Mouse (Mus musculus): ENCODE results near the gene Xrcc3. TPM values are rescaled to one million over a fixed set of nuclear protein-coding genes. Genes with fewer than 3 reads are reported as not detected.

Xrcc3 gene
- total RNA-seq, 2 experiments from 2014 or later: 1.9 to 2.2 TPM

DNA sequence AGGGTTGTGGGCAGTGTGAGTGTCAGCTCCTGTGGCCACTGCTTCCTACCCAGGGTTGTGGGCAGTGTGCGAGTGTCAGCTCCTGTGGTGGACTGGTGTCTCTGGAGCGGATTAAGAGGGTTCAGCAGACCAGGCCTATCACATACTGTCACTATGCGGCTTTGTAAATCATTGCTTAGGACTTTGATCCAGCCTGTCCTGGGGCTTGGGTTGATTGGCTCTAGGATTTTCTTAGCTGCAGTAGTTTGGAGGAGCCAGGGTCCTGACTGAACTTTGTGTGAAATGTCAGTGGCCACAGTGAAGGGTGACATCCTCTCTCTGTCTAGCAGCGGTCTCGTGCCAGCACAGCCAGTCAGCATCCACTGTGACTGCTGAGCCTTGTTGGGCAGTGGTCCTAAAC, 23.6 kb downstream of the Xrcc3 start:
- DNase-seq (ENCODE audit: low spot score): no peak
- intact Hi-C loops (cut with DNase I): no loop called here

DNA sequence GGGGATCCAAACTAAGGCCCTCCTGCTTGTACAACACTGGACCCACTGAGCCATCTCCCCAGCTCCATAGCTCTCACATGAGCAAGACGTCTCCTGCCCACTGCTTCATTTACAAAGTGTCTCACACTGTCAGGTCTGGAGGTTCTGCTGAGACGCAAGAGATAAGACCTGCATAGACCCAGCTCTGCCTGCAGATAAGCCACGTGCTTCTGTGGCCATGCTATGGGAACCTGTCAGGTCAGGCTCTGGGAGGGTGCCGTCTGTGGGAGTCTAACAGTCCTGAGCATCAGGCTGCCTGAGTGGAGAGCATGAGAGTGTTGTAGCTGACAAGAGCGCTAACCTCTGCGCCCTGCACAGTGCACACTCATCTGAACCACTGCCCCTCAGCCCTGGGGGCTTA, 26.7 kb downstream of the Xrcc3 start:
- no peak for DNase-seq (ENCODE audit: low spot score)
- intact Hi-C loops (cut with DNase I): no loop called here

DNA sequence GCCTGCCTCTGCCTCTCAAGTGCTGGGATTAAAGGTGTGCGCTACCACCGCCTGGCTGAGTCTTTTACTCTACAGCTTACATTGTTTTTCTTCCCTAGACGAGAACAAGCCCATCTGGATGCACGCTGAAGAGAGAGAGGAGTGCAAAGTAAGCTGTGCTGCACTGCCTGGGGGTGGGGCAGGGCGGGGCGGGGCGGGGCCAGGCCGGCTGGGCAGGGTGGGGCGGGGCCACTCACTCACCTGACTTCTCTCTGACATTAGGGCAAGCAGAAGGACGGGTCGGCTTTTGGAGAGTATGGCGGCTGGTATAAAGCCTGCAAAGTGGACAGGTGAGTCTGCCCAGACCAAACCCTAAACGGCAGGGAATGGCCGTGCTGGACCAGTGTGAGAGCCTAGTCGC, 28.5 kb downstream of the Xrcc3 start:
- no peak for DNase-seq (ENCODE audit: low spot score)
- intact Hi-C loops (cut with DNase I): no loop called here

DNA sequence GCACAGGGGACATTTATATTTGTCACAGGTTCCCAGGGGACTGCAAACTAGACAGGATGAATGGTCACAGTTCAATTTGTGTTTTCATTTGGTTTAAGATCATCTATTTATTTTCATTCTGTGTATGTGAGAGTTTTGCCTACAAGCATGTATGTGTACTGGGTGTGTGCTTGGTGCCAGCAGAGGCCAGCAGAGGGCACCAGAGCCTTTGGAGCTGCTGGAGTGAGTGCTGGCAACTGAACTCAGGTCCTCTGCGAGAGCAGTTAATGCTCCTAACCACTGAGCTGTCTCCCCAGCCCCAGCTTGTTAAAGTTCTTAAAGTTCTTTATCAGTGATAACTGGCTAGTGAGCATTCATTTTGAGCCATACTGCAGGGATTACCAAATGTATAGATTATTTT, 34.1 kb downstream of the Xrcc3 start:
- DNase-seq (ENCODE audit: low spot score): no peak
- intact Hi-C loops (cut with DNase I): no loop called here

DNA sequence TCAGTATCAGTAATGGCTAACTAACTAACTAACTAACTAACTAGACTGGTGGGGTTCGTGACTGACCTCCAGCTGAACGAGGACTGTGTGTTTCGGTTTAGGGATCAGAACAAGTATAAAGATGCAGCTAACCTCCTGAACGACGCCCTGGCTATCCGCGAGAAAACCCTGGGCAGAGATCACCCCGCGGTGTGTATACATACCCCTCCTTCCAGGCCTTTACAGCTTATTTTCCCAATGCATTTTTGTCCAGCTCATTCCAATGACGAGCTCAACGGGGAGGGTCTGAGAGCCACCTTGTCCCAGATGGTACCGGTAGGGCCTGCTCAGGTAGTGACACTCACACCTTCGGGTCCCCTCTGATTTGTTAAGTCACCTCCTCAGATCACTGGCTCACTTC, 35.8 kb downstream of the Xrcc3 start:
- intact Hi-C loops (cut with DNase I): no loop called here
- no peak for DNase-seq (ENCODE audit: low spot score)

DNA sequence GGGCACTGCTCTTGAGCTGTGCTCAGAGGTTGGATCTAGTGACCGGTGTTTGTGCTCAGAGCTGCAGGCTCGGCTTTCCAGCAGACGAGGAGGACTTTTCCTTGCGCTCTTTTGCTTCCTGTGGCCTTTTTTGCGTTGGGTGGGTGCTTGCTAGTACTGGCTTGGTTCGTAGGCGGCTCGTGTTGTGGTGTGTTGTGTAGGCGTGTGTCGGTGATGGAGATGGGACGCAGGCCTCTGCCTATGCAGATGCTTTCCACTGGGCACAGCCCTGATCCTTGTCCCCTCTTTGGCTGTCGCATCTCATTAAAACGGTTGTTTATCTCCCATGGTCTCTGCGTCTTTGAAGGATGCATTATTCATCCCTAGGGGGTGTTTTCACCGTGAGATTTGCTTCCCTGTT, 38.8 kb downstream of the Xrcc3 start:
- DNase-seq (ENCODE audit: low spot score): no peak
- intact Hi-C loops (cut with DNase I): no loop called here

DNA sequence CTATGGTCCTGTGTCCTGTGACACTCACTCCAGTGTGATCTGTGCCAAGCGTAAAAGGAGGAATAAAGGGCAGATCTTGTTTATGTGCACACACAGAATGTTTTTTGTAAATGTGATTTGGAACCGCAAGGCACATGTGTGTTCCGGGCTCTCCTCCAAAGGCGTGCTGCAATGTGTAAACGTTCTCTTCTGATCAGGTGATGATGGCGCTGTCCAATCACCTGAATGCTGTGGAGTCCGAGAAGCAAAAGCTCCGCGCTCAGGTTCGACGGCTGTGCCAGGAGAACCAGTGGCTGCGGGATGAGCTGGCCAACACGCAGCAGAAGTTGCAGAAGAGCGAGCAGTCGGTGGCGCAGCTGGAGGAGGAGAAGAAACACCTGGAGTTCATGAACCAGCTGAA, 39.5 kb downstream of the Xrcc3 start:
- intact Hi-C loops (cut with DNase I): no loop called here
- no peak for DNase-seq (ENCODE audit: low spot score)

DNA sequence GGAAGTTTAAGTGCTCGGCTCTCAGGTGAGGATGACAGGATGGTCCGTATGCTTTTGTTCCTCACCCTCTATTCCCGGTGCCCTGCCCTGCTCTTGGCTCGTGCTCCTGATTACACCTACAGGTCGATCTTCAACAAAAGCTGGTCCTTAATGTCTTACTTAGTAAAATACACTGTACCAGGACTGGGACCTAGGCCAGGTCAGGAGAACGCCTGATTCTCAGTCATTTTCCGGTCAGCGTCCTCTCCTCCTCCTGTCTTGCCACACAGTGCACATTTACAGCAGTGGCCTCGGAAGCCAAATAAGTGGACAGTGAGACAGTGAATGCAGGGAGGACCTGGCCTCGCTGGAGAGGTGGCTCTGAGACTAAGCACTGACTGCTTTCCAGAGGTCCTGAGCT, 43.0 kb downstream of the Xrcc3 start:
- intact Hi-C loops (cut with DNase I): no loop called here
- DNase-seq (ENCODE audit: low spot score): no peak

DNA sequence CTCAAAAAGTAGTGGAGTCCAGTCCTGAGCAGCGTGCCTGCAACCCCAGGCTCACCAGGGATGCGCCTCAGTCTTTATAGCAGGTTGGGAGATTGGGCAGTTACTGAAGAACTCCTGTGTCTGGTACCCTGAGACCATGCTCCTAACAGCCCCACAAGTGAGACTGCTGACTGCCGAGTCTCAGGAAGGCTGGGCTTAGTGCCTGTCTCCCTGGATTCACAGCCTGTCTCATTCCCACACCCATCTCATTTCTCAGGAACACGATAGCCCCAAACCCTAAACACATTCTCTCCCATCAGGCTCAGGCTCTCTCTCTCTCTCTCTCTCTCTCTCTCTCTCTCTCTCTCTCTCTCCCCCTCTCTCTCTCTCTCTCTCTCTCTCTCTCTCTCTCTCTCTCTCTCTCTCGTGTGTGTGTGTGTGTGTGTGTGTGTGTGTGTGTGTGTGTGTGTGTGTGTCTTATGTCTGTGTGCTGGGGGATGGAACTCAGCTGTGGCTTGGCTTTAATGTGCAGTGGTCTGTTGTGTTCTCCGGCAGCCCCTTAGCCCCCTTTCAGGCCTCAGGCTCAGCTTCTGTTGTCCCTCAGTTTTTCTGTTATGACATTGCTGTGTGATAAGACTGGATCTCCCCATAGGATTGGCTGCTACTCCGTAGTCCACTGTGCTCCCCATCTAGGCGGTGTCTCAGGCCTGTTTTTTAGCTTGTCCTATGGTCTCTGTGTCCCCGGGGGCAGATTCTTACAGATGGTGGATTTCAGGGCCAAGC, 43.7 kb downstream of the Xrcc3 start:
- no peak for DNase-seq (ENCODE audit: low spot score)
- intact Hi-C loops (cut with DNase I): no loop called here

DNA sequence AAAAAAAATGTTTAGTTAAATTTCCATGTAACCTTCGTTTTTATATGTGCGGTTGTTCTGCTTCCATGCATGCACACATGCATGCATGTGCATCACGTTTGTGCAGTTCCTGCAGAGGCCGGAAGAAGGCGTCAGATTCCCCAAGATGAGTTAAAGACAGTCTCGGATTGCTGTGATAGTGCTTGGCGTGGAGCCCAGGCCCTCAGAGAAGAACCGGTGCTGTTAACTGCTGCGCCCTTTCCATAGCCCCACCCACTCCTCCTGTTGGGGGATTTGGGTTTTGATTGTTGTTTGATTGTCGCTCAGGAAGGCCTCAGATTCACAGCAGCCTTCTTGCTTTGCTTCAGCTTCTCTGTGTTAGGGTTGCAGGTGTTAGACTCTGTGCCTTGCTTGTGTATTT, 44.4 kb downstream of the Xrcc3 start:
- peak; percentile 39 for DNase-seq (ENCODE audit: low spot score)
- intact Hi-C loops (cut with DNase I): no loop called here

DNA sequence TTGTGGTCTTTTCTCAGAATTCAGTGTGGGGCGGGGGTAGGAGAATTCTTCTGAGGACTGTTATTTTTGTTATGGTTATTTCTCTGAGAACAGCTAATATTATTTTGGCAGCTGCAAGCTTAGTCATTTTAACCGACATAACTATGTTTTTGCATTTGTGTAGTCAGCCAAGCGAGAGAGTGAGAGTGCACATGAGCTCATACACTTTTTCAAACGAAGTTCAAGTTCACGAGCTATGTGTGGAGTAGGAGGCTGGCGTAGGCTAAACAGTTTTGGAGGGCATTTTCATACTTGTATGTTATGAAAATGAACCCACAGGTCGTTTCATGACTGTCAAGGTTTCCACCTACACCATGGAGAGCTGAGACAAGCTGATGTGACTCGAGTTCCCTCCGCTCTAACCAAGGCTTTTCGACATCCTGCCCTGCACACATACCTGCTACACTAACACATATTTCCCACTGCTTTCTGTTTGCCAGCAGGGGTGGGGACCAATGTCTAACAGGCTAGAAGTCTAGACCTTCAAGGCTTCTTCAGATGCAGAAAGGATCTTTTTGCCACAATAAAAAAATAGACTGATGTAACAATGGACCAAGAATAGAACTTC, 45.2 kb downstream of the Xrcc3 start:
- DNase-seq (ENCODE audit: low spot score): no peak
- intact Hi-C loops (cut with DNase I): no loop called here

DNA sequence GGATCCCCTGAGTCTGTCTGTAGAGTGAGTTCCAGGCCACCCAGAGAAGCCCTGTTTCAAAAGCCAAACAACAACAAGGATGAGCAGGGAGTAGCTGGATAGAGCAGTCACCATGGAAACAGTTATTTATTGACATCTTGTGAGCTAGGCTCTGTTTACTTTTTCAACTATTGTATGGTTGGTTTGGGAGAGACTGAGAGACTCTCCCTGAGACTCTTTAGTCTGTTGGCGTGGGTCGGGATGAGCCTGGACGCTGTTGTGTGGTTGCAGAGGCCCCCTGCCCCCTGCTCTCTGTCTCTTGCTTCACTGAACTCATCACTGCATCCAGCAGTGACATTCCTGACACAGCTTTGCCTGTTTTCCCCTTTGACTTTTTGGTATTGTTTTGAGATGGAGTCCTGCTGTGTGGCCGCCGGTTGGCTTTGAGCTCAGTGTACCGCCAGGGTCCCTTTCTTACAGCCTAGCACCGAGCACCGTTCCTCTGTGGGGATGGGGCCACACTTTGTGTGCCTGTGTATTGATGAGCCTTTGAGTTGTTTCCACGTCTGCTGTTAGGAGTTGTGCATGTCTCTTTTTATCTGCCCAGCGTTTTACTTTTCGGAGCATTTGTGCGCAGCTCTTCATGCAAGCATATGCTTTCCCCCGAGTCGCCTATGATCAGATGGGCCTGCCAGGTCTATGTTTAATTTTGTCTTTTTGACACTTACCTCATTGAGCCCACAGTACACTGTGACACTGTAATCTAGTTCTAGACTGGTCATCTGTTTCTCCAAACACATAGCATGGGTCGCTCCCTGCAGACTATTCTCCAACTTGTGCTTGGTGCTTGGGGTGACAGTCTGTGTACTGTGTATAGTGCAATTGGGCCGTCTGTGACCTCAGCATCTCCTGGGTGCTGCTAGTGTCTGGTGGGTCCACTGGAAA, 47.1 kb downstream of the Xrcc3 start:
- intact Hi-C loops (cut with DNase I): no loop called here
- no peak for DNase-seq (ENCODE audit: low spot score)

DNA sequence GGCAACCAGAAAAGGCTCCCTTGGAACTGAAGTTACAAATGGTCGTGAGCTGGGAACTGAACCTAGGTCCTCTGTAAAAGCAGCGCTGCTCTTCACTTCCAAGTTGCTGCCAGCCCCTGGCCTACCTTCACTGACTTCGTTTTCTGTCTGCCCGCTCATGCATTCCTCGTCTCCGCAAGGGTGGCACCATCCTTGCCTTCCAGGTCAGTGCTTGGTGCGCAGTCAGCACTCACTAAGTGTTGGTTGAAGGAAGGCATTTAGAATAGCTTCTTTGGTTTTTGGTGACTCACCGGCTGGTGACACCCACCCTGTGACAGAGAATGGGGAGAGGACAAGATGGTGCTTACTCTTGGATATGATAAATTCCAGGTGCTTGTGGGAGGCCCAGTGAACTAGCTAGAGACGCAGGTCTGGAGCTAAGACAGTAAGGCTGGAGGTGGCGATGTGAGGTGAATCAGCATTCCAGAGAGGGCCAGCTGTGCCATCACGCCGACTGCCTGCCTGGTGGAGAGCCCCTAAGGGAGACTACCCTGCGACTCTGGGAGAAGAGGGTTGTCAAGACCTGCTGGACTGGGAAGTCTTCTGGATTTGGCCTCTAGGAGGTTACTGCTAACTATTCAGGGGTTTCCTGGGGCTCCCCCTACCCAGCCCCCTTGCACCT, 50.9 kb downstream of the Xrcc3 start:
- DNase-seq (ENCODE audit: low spot score): no peak
- intact Hi-C loops (cut with DNase I): no loop called here

DNA sequence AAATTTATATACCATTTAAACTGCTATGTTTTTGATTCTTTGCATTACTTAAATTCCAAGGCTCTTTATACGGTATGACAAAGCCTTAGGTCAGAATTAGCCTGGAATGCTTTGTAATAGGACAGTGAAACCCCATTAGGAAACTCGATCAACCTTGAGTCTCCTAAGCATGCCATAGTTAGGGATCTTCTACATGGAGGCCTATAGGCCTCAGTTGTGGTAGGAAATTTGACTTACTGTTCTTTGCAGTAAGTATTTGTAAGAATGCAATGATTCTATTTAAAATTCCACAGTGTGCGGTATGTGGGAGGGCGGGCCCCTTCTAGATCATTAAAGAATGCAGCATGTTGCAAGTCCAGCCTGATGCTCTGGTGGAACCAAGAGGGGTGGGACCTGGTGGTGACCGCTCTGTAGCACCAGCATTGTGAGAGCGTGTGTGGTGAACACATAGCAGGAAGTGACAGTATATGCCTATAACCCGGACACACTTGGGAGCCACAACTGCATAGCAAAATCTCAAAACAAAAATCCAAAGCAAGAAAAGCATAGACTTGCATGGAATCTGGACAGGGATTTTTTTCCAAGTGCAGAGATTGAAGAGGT, 53.3 kb downstream of the Xrcc3 start:
- intact Hi-C loops (cut with DNase I): no loop called here
- no peak for DNase-seq (ENCODE audit: low spot score)

DNA sequence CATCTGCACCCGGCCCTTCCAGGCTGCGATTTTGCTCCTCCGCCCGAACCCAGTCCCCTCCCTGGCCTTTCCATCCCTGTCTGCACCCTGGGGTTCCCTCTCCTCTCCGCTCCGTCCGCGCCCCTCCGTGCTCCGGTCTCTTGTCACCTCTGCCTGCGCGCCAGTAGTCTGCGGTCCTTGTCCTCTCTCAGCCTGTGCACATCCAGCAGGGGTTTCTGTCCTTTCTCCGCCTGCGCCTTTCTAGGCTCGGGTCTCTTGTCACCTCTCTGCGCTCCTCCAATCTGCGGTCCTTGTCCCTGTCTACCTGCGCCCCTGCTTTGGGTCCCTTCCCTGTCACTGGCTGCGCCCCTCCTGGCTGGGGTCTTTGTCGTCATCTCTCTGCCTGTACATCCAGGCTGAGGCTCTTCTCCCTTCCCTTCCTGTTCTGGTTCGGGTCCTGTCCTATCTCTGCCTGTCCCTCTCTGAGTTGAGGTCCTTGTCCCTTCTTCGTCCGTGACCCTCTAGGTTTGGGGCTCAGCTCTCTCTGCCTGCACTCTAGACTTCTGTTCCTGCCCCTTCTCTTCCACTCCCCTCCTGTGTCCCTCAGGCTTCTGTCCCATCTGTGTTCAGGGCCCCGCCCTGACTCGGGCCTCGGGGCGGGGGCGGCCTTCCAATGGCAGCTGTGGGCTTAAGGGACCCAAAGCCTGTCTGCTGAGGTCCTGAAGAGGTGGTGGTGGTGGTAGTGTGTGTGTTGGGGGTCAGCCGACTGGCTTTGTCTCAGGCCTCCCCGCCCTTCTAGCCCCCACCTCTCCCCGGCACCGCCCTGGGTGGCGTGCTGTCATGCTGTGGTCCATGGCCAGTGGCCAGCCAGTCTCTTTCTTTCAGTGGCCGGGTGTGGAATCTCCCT, 54.3 kb downstream of the Xrcc3 start:
- intact Hi-C loops (cut with DNase I): loop anchor here (5.0 kb wide), 1 partner anchor 53 kb away; the partner anchor contains the start of genes Xrcc3 and Zfyve21
- DNase-seq (ENCODE audit: low spot score): peak; percentile 77

DNA sequence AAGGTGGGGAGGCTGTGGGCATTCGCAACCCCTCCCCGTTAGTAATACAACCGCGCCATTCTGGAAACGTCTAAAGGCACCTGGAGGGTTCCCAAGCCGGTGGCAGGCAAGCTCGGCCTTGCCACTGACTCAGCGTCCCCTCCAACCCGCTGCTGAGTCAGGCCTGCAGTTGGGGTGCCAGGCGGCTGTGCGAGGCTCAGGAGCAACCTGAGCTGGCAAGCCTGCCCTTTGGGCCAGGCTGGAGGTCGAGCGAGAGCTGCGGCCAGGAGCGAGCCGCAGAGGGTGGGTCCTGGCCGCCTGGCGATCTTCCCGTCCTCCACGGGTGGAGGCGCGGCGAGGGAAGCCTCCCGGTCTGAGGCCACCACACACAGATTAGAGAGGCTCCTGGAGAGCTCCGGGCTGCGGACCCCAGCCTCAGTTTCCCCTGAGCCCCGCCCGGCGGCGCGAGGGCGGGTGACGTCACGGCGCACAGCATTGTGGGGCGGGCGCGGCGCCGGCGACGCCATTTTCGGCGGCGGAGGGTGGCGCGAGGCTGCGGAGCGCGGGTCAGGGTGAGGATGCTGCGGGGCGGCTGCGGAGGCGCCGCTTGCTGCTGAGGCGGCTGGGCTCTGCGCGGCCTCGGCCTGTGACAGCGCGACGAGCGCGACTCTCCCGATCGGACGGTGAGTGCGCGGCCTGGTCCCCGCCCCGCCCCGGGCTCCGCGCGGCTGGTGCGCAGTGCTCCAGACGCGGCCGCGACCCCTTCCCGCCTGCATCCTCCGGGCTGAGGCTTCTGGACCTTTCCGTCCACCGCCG, 55.1 kb downstream of the Xrcc3 start, which contains the start of gene Klc1:
Gene Klc1, plus strand, starts transcription at position 469 of the 795 bp plus-strand sequence.
- intact Hi-C loops (cut with DNase I): loop anchor here (5.0 kb wide), 1 partner anchor 54 kb away; the partner anchor contains the start of genes Xrcc3 and Zfyve21
- DNase-seq (ENCODE audit: low spot score): peak; percentile 63

DNA sequence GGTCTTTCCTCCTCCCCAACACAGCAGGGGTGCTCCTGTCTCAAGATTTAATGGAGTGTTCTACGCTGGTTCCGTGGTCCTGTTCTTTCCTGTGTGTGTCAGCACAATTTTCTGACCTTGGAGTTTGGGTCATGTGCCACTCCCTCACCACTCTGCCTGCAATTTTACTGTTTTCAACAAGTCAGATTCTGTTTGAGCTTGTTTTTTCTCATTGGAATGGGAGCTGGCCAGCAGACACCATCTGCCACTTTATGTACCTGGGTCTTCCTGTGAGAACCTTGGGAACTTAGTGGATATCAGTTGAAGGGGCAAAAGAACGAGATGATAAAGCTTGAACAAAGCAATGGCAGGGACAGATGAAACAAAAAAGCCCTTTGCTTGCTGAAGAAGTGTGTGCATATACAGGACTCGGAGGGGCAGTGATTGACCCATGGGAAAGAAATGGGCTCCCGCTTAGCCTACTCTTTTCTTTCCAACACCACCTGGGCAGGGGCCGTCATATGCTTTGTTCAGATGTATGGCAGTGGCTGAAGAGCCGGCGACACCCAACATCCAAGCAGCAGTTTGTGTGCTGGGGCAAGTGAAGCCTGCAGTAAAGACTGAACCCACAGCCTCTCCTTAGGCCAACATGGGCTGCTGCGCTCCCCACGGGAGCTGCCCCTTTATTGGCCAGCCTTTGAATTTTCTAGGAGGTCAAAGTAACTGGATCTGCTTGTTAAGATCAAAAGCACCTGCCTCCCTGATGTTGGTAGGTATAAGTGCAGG, 55.9 kb downstream of the Xrcc3 start:
- DNase-seq (ENCODE audit: low spot score): no peak
- intact Hi-C loops (cut with DNase I): loop anchor here (5.0 kb wide), 1 partner anchor 55 kb away; the partner anchor contains the start of genes Xrcc3 and Zfyve21
